13 mouse cellular contexts compared by ENCODE assay signal in genomic region chr10:39487740-39488415, GRCm38 (mm10).
DNase-seq lines count a peak whose midpoint lies in the region; ATAC-seq and TF ChIP-seq lines count a peak whose summit lies in the region.
"Had no signal": no experiment of that assay in that cellular context is flagged by ENCODE, and none has a peak within 500 bp of the region (broad histone marks: within the 10 kb centered on the region; RNA-seq: fewer than 3 reads in every experiment).

No protein-coding gene starts in this region.

- no peaks in the 10 kb centered on the region for H3K27me3 ChIP-seq in midbrain, embryonic 12.5 days
- H3K27me3 ChIP-seq in midbrain, embryonic 14.5 days (ENCODE audit: control insufficient read depth, insufficient read depth, low read length): no peaks in the 10 kb centered on the region
- no peaks in the 10 kb centered on the region for H3K27me3 ChIP-seq in forebrain, embryonic 11.5 days (ENCODE audit: control insufficient read depth, insufficient read depth, low read length)
- no peaks in the 10 kb centered on the region for H3K27me3 ChIP-seq in hindbrain, postnatal 0 days (ENCODE audit: insufficient read depth, low read length)
- H3K27me3 ChIP-seq: liver, embryonic 15.5 days had no signal

- no peak overlapping the region for H3K4me2 ChIP-seq in midbrain, embryonic 12.5 days (replicated peaks)
- no peak overlapping the region for H3K4me2 ChIP-seq in midbrain, embryonic 14.5 days (ENCODE audit: low read length)
- no peak overlapping the region for H3K4me2 ChIP-seq in forebrain, embryonic 11.5 days (ENCODE audit: low read depth, low read length, severe bottlenecking)
- no peak overlapping the region for H3K4me2 ChIP-seq in hindbrain, postnatal 0 days (ENCODE audit: low read depth, low read length)
- H3K4me2 ChIP-seq: liver, embryonic 15.5 days had no signal

- H3K9ac ChIP-seq in midbrain, embryonic 12.5 days (replicated peaks): no peak overlapping the region
- H3K9ac ChIP-seq in midbrain, embryonic 14.5 days (replicated peaks; ENCODE audit: low read length): no peak overlapping the region
- H3K9ac ChIP-seq in forebrain, embryonic 11.5 days (ENCODE audit: low read length): peak overlapping the region; percentile 27; the same call in 1 of the 2 replicates
- H3K9ac ChIP-seq in hindbrain, postnatal 0 days (replicated peaks; ENCODE audit: low read length): no peak overlapping the region
- H3K9ac ChIP-seq: liver, embryonic 15.5 days had no signal

- no peak for TF ChIP-seq CTCF in hindbrain, postnatal 0 days (IDR thresholded peaks at IDR 0.05; ENCODE audit: low read depth)

- H3K27ac ChIP-seq in midbrain, embryonic 12.5 days (replicated peaks): 0 out of 2 replicates have a peak overlapping the region, but pooled peaks have one; percentile 30
- no peak overlapping the region for H3K27ac ChIP-seq in midbrain, embryonic 14.5 days (replicated peaks; ENCODE audit: low read depth, low read length)
- H3K27ac ChIP-seq in forebrain, embryonic 11.5 days (ENCODE audit: low read depth, low read length): 0 out of 2 replicates have a peak overlapping the region, but pooled peaks have one; percentile 25
- peak overlapping the region; percentile 62 for H3K27ac ChIP-seq in hindbrain, postnatal 0 days
- H3K27ac ChIP-seq: liver, embryonic 15.5 days had no signal

- DNase-seq in midbrain, embryonic 14.5 days: no peak
- DNase-seq in forebrain, embryonic 11.5 days (ENCODE audit: low spot score): no peak
- DNase-seq in hindbrain, postnatal 0 days (ENCODE audit: low spot score): no peak
- peak; percentile 54 for DNase-seq in thymus, postnatal 25 days
- DNase-seq in adrenal gland, adult 18-20 months (ENCODE audit: low spot score in 2 of 2): no peak
- no peak for DNase-seq in layer of hippocampus, adult 9-11 months
- DNase-seq: cerebellum, postnatal 36 days; gastrocnemius, postnatal 25 days; heart, postnatal 36 days; kidney, postnatal 14 days had no signal

- peaks cover 61% of the 10 kb centered on the region for H3K4me1 ChIP-seq in midbrain, embryonic 12.5 days
- H3K4me1 ChIP-seq in midbrain, embryonic 14.5 days (ENCODE audit: control insufficient read depth, insufficient read depth, low read length): peaks cover 27% of the 10 kb centered on the region
- H3K4me1 ChIP-seq in forebrain, embryonic 11.5 days (replicated peaks; ENCODE audit: control insufficient read depth, insufficient read depth, low read length): peaks cover 33% of the 10 kb centered on the region
- peaks cover 35% of the 10 kb centered on the region for H3K4me1 ChIP-seq in hindbrain, postnatal 0 days (ENCODE audit: insufficient read depth, low read length)

- ATAC-seq in midbrain, embryonic 12.5 days (ENCODE audit: low FRiP score, low read depth): no peak
- ATAC-seq in midbrain, embryonic 14.5 days (ENCODE audit: low FRiP score, low TSS enrichment): no peak
- ATAC-seq in forebrain, embryonic 11.5 days (replicated peaks; ENCODE audit: low FRiP score): no peak; the same call in 1 of the 2 replicates
- no peak for ATAC-seq in hindbrain, postnatal 0 days

- WGBS in midbrain, embryonic 12.5 days: 72% methylated on average over 14 of the region's 14 CpGs
- whole genome bisulfite sequencing in midbrain, embryonic 14.5 days: 75% methylated on average over 14 of the region's 14 CpGs
- WGBS in forebrain, embryonic 11.5 days: 76% methylated on average over 14 of the region's 14 CpGs
- WGBS in hindbrain, postnatal 0 days: 59% methylated on average over 14 of the region's 14 CpGs

- H3K9me3 ChIP-seq in midbrain, embryonic 12.5 days: no peaks in the 10 kb centered on the region
- no peaks in the 10 kb centered on the region for H3K9me3 ChIP-seq in midbrain, embryonic 14.5 days (ENCODE audit: control insufficient read depth, low read length)
- H3K9me3 ChIP-seq in forebrain, embryonic 11.5 days (ENCODE audit: control insufficient read depth, low read length): no peaks in the 10 kb centered on the region; the same call in 1 of the 2 replicates
- H3K9me3 ChIP-seq in hindbrain, postnatal 0 days (ENCODE audit: low read length): no peaks in the 10 kb centered on the region
- H3K9me3 ChIP-seq: liver, embryonic 15.5 days had no signal

- no peak overlapping the region for H3K4me3 ChIP-seq in midbrain, embryonic 12.5 days
- no peak overlapping the region for H3K4me3 ChIP-seq in midbrain, embryonic 14.5 days (replicated peaks; ENCODE audit: low read depth, low read length)
- H3K4me3 ChIP-seq in forebrain, embryonic 11.5 days (ENCODE audit: low read depth, low read length): no peak overlapping the region
- no peak overlapping the region for H3K4me3 ChIP-seq in hindbrain, postnatal 0 days (ENCODE audit: low read length)
- H3K4me3 ChIP-seq: erythroblast, embryonic 14.5 days; liver, embryonic 15.5 days had no signal

- H3K36me3 ChIP-seq in midbrain, embryonic 12.5 days: 0 out of 2 replicates have a peak, but pooled peaks cover 6% of the 10 kb centered on the region
- no peaks in the 10 kb centered on the region for H3K36me3 ChIP-seq in midbrain, embryonic 14.5 days (ENCODE audit: control insufficient read depth, insufficient read depth, low read length)
- H3K36me3 ChIP-seq in forebrain, embryonic 11.5 days (ENCODE audit: control insufficient read depth, insufficient read depth, low read length): no peaks in the 10 kb centered on the region
- no peaks in the 10 kb centered on the region for H3K36me3 ChIP-seq in hindbrain, postnatal 0 days (ENCODE audit: insufficient read depth, low read length)
- H3K36me3 ChIP-seq: liver, embryonic 15.5 days had no signal
